In genomic region chr3:95997203-95997721, GRCm38 (mm10) we compare ENCODE assay signal across 8 mouse cellular contexts. TPM values are rescaled to one million over a fixed set of nuclear protein-coding genes. Genes with fewer than 3 reads are reported as not detected.
A peak's percentile ranks its signal among the peaks of the same experiment; 100 is the strongest.
DNase-seq lines count a peak whose midpoint lies in the region; ATAC-seq lines count a peak whose summit lies in the region.

No protein-coding gene starts in this region.

- DNase-seq in heart, adult 18-20 months = peak; percentile 48 to 55
- DNase-seq in heart, adult 9 months (ENCODE audit: low spot score in 2 of 2) = no peak
- peak; percentile 23 to 43 for DNase-seq in CD8-positive naive resting alpha-beta T cell, adult 2 months (ENCODE audit: low read depth in 2 of 2, low spot score in 2 of 2)
- DNase-seq in embryo, embryonic 9.5 days (ENCODE audit: extremely low spot score) = peak; percentile 42
- peak; percentile 29 for DNase-seq in midbrain, embryonic 10.5 days (ENCODE audit: low spot score)
- peak; percentile 54 for DNase-seq in thymus, postnatal 14 days
- no peak for DNase-seq in layer of hippocampus, postnatal 10 days (ENCODE audit: low spot score in 2 of 2)

- no peak for ATAC-seq in hindbrain, embryonic 13.5 days (ENCODE audit: low FRiP score)

- 23% methylated on average over 9 of the region's 9 CpGs for WGBS in hindbrain, embryonic 13.5 days
- 25% methylated on average over 9 of the region's 9 CpGs for WGBS in midbrain, embryonic 10.5 days

- 0 out of 2 replicates have a peak, but pooled peaks cover 7% of the 10 kb centered on the region for H3K36me3 ChIP-seq in hindbrain, embryonic 13.5 days
- H3K36me3 ChIP-seq in midbrain, embryonic 10.5 days = peaks cover 18% of the 10 kb centered on the region

- H3K4me1 ChIP-seq in hindbrain, embryonic 13.5 days (replicated peaks) = peaks cover 61% of the 10 kb centered on the region
- H3K4me1 ChIP-seq in midbrain, embryonic 10.5 days = peaks cover 54% of the 10 kb centered on the region

- peak overlapping the region; percentile 77 for H3K4me3 ChIP-seq in hindbrain, embryonic 13.5 days
- H3K4me3 ChIP-seq in midbrain, embryonic 10.5 days = peak overlapping the region; percentile 86

- peak overlapping the region; percentile 94 for H3K4me2 ChIP-seq in hindbrain, embryonic 13.5 days

- no peaks in the 10 kb centered on the region for H3K27me3 ChIP-seq in hindbrain, embryonic 13.5 days
- H3K27me3 ChIP-seq in midbrain, embryonic 10.5 days (ENCODE audit: low read depth, poor library complexity, severe bottlenecking) = no peaks in the 10 kb centered on the region

- peak overlapping the region; percentile 98 for H3K9ac ChIP-seq in hindbrain, embryonic 13.5 days

- H3K9me3 ChIP-seq in hindbrain, embryonic 13.5 days = no peaks in the 10 kb centered on the region
- no peaks in the 10 kb centered on the region for H3K9me3 ChIP-seq in midbrain, embryonic 10.5 days (replicated peaks)

- peak overlapping the region; percentile 99 for H3K27ac ChIP-seq in hindbrain, embryonic 13.5 days
- H3K27ac ChIP-seq in midbrain, embryonic 10.5 days (replicated peaks) = peak overlapping the region; percentile 100

RNA-seq across cellular contexts. Expression of gene Plekho1, which starts 1.5 kb away (rescaled TPM):
- total RNA-seq in heart, adult 18-20 months (2021) = 10 to 100 TPM; 64.7 to 68.2 TPM
- polyA plus RNA-seq in hindbrain, embryonic 13.5 days (2015; fragmentation: Nextera tagmentation; extraction: Ambion mirVana) = 59.5 and 65.4 TPM in 2 replicates
- polyA plus RNA-seq in midbrain, embryonic 10.5 days (2016; fragmentation: Nextera tagmentation; extraction: Ambion mirVana) = 66.8 and 69.0 TPM in 2 replicates
- total RNA-seq in layer of hippocampus, postnatal 10 days (2021) = 10 to 100 TPM; 50.2 to 56.5 TPM

Comparison
In these comparisons a context has a peak if more than half of its experiments do, and no peak if none do; other contexts are left out.
1. DNase-seq: peak in heart, adult 18-20 months (2 of 2), CD8-positive naive resting alpha-beta T cell, adult 2 months (2 of 2), embryo, embryonic 9.5 days (single experiment), midbrain, embryonic 10.5 days (single experiment) and thymus, postnatal 14 days (single experiment); none in heart, adult 9 months (0 of 2) and layer of hippocampus, postnatal 10 days (0 of 2).